Mouse (Mus musculus): Measurements from ENCODE around the gene Zp2.

The Zp2 gene

DNA sequence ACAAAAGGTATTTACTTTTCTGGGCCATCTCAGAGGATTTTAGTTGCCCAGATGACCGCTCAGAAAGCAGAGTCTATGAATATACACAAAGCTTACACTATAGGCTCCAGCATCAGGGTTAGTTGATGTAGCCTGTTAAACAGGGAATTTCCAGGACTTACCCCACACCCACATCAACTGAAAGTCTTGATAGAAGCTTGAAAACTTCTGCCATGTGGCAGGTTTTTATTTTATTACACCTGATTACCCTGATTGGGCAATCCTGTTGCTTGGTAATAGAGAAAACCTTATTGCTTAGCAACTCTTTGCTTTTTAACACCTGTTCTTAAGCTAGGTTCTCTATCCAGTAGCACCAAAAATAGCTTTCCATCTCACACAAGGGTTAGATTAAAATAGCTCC is 2.3 kb downstream of the Zp2 start:
- no peak for DNase-seq (ENCODE audit: low spot score in 2 of 2)

DNA sequence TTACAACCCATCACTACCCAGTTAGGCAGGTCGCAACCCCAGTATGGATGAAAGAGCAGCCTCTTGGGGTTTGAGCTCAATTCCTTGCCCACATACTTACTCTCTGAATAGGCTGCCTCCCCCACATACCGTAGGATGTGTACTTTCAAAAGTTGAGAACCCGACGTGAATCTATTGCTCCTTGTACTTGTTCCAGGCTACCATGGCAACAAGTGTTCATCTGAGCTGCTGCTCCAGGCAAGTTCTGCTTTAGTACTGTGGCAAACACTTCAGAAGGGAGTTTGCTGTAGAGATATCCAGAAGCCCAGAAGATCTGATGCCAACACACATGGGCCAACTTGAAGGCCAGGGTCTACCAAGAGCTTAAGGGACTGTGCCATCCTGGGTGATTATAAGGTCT is 16.1 kb downstream of the Zp2 start:
- DNase-seq (ENCODE audit: low spot score in 2 of 2): peak; percentile 14 to 53

DNA sequence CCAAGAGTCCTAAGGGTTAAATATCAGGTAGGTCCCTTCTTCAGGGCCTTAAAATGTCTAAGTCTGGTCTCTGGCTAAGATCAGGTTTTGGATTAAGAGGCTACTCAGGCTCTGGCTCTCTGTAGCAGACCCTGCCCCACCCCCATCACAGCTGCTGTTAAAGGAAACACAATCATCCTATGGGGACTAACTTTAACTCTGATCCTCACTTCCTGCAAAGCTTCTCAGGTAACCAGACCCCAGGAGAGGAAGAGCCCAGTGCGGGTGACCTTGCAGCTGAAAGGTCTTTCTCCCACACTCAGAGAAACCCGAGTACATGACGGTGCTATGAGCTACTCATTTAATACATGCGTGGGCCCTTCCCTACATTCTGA is 17.4 kb downstream of the Zp2 start:
- DNase-seq (ENCODE audit: low spot score in 2 of 2): no peak

DNA sequence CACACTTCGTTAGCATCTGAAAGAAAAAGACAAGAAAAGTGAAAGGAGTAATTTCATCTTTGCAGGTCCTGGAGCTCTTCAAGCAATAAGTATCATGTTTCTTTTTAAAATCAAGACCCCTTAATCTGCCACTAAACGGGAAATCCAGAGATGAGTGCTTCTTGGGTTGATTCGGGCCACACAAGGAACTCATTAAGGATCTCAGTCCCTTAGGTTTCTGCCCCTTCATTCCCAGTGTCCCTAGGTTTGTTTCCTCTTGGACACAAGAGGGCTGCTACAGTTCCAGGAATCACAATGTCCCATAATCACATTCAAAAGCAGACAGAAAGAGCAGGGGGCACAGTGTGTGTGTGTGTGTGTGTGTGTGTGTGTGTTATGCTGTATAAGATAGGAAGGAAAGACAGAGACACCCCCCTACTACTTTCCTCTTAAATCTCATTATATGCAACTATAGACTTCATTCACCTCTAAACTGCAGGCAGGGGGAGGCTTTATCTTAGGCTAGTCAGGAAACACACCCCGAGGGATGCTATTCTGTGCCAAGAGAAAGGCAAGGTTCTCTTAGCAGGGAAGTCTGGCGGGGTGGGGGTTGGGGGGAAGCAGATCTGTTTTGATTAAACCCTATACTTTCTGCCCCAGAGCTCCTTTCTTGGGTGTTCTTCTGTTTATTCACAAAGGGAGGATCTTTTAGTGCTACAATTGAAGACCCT is 18.0 kb downstream of the Zp2 start:
- DNase-seq (ENCODE audit: low spot score in 2 of 2): no peak

DNA sequence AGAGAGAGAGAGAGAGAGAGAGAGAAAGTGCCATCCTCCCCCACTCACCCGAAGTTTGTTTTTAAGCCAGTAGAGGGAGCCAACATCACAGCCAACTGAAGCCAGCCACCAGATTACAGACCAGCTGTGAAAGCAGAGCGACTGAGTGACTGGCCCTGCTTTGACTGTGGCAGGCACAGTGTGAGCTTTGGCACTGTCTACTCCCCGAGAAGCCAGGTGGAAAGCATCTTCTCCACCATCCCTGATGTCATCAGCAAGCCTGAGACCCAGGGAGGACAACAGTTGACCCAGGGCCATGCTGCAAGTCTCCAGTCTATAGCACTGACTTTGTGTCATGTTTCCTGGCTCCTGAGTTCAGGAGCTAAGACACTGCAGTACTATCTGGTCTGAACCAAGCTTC is 20.2 kb downstream of the Zp2 start:
- peak; percentile 42 to 59 for DNase-seq (ENCODE audit: low spot score in 2 of 2)

DNA sequence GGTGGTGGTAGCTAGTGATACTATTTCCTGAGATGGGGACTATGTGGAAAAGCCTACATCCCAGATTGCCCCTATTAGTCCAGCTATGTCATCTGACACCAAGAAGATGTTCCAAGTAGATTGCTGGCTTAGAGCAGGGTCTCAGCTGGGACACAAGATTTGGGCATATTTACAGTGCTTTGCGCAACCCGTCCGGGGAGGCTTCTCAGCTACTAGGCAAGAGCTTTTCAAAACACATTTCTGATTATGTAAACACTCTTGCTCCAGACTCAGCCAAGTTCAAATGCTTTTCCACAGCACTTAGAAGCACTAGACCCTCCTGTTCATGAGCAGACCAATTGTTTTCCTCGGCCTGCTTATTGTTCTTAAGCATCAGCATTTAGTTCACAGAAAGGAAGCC is 21.3 kb downstream of the Zp2 start:
- no peak for DNase-seq (ENCODE audit: low spot score in 2 of 2)

DNA sequence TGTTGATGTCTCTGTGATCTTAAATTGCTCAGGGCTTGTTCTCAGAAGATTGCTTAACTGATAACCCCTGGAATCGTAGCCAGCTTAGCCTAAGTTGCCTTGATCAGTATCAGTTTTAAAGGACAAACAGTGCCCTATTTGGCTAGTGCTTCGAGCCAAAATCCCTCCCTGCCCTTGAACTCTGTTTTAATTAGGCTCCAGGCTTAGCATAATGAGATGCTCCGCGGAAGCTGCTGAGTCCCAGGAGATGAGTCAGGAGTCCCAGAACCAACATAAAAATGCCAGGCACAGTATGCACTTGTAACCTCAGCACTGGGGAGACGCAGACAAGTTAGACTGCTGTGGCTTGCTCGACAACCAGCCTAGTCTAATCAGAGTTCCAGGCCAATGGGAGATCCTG is 27.6 kb downstream of the Zp2 start:
- no peak for DNase-seq (ENCODE audit: low spot score in 2 of 2)

DNA sequence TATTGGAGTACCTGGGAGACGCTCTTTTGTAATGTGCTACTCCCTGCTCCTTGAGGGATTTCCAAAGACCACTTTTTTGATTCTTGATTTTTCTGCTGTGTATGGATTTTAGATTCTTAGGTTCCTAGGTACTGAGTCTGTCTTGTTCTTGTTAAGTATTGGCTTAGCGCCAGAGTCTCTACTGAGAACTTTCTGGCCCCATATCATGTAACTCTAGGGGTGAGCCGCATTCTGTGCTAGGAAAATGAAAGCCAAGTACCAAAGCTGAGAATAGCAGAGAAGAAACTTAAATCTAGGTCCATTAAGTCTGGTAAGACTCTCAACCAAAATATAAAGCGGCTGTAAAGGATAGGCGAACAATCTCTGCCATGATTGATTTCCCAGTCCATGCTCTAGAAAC is 28.1 kb downstream of the Zp2 start:
- no peak for DNase-seq (ENCODE audit: low spot score in 2 of 2)

DNA sequence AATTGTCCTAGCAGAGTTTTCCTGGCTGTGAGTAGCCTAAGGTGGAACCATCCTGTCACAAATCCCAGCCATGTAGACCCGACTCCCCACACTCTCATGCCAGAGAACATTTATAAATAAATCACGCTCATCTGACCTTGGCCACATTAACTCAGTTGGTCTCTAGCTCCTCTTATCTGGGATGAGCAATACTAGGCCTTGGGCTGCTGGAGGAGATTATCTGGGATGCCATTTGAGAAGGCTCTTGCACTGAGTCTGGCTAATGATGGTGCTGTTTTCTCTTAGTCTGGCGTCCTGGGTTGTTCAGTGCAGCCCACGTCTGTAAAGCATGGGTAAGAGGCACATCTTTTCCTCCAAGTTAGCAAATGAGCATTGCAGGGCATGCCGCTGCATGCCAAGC is 35.4 kb downstream of the Zp2 start:
- no peak for DNase-seq (ENCODE audit: low spot score in 2 of 2)

DNA sequence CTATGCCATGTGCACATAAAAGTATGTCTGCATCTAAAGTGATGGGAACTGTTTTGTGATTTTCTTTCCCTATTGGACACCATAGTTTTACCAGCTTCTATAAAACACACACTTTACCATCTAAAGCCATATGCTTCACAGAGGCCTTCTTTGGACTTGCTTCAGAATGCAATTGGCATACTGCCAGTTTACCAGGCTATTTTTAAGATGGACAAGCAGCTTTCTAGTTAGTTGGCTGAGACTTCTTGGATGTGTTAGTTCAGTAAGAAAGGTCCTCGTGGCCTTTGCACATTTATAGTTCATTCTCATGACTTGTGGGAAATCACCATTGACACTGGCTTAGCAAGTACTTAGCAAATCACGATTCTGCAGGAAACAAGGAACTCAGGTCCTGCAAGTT is 38.7 kb downstream of the Zp2 start:
- DNase-seq (ENCODE audit: low spot score in 2 of 2): peak in 1 of 2 experiments; percentile 10

DNA sequence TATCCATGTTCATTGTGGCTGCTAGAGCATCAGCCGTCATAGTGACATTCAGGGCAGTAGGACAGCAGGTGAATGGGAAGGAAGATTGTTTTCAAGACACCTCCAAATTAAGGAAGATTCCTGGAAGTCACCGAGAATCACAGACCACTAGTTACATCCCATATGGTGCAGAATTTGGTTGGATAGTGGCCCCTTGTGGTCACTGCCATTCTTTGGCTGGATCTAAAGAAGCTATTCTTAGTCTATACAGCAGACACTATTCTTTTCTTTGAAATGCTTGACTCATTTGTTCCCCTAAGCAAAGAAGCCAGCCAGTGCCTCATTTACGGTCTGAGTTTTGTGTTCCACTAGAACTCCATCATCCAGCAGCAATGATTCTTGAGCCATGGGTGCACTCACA is 40.1 kb downstream of the Zp2 start:
- no peak for DNase-seq (ENCODE audit: low spot score in 2 of 2)

DNA sequence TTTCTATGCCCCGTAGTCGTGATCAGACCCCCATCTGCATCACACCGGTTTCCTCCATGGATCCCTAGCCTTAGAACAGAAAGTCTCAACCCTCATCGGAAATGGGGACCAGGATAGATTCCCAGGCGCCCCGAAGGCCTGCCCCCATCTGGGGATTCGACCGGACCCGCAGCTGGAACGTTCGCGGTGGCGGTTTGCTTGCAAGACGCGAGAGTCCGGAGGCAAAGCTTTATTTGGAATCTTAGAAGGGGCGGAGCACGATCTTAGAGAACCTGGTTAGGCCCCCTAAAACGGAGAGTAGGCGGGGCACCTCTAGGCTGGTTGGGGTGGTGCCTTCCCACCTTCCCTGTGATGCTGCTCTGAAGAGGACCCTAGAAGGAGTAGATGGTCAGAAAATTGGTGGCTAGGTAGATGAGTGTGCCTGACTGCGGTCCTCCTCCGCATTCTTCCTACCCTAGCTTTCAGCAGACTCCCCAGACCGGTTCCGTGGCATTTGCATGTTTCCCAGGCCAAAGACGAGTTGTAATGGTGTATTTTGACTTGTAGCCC is 42.0 kb downstream of the Zp2 start:
- no peak for DNase-seq (ENCODE audit: low spot score in 2 of 2)

DNA sequence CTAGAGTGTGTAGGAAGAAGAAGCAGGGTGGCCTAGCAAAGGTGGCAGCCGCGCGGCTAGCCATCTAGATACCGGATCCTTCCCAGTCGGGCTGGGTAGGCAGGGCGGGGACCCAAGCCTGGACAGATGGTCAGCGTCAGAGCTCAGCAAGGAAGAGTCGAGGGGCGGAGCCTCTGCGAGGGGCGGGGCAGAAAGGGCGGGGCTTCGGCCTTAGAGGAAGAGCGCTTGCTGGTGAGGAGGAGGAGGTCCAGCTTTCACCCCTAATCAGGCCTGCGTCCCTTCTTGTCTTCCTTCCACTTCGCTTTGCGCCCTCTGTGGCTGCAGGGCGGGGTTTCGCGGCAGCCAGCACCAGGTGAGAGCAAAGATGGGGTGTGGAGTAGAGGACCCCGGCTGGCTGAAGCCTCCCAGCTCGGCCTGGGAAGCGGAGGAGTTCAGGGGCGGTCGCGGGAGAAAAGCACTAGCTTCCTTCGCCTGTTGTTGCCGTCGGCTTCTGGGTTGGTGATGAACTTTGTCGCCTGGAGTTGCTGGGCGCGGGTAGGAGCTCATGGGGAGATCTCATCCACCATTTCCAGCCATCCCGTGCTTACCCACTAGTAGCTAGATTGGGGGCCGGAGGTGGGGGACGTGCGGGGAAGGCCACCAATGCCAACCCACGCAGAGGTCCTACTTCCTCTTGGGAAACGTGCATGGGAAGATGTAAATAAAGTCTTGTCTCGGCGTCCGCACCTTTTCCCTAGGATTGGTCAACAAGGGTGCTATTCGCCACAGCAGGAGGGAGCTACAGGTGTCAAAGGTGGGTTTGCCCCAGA is 42.7 kb downstream of the Zp2 start, which contains the start of gene Tmem159:
Tmem159 (plus strand) TSS at position 190 of the 809 bp plus-strand sequence.
- DNase-seq (ENCODE audit: low spot score in 2 of 2): peak; percentile 52 to 56

DNA sequence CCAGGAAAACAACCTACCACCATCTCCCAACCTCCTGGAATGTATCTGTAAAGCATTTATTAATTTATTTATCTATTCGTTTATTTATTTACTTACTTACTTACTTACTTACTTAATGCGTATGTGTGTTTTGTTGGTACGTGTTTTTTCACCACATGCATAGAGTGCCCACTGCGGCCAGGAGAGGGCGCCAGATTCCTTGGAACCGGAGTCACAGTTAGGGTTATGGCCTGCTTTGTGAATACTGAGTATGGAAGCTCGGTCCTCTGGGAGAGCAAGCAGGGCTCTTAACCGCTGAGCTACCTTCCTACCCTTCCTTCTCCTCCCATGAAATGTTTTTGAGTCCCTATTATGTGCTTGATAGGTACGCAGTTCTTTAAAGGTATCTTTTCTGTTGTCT is 46.7 kb downstream of the Zp2 start:
- no peak for DNase-seq (ENCODE audit: low spot score in 2 of 2)

DNA sequence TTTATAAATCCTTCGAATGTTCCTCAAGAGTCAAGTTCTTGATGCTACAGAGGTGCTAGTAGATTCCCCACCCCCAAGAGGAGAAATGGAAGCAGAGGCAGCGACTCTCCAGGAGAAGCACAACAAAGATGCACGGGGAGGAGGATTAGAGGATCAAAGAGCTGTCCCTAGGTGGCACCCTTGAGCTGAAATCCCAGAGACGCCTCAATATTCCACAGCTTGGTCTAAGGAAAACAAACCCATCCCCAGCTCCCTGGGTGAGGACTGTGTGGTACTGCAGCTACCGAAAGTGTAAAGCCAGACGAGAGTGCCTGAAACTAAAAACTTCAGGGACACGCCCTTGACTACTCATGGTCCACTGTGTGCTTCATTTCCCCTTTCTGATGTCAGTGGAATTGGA is 47.2 kb downstream of the Zp2 start:
- peak; percentile 7 to 35 for DNase-seq (ENCODE audit: low spot score in 2 of 2)

DNA sequence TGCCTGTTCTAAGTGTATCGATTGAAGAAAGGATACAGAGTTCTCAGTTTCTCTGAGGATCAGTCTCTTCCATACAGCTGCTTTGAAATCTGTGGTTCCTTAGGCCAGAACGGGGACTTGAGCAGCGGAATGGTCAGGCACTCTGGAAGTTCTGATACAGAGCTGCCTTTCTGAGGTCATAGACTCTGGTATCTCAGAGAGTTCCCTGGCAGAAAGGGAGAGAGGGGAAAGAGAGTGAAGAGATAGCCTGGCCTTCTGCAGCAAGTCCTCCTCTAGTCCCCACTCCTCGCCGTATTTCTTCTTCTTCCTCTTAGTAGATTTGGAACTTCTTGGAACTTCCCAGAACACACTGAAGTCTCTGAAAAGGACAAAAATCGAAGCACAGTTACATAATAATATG is 49.9 kb downstream of the Zp2 start, which contains the start of gene Dnah3:
Dnah3 (minus strand) TSS at position 101 of the 400 bp plus-strand sequence.
- no peak for DNase-seq (ENCODE audit: low spot score in 2 of 2)

DNA sequence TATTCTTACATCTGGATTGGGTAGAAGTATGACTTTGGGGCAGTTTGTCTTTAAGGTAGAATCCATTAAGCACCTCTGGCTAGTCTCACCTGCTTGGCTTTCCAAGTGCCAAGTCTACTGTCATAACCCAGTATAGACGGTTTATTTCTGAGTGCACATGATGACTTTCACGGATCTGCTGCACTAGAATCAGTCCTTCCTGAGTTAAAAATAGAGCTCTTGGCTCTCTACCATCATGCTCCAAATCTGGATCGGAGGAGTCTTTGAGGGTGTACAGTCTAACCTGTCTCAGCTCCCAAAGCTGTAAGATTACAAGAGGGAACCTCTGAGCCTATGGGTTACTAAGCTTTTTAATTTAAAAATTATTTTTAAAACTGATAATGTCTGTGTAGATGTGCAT is 50.9 kb downstream of the Zp2 start:
- DNase-seq (ENCODE audit: low spot score in 2 of 2): no peak

DNA sequence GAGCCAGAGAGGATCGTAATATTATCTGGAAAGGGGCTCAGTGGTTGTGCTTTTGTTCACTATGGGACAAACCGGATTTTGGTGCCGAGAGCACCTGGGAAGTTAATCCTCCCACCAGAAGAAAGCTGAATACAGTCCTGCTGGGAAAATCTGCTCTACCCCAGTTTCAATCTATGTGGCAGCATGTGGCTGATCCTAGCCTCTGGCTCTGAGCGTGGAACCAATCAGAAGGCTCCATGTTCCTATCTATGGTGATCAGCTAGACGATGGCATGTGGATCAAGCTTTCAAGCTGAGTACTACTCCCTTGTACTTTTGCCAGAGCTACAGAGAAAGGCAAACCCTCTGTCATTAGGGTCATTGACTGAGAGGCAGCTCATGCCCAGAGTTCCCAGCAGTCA is 52.1 kb downstream of the Zp2 start:
- DNase-seq (ENCODE audit: low spot score in 2 of 2): no peak

DNA sequence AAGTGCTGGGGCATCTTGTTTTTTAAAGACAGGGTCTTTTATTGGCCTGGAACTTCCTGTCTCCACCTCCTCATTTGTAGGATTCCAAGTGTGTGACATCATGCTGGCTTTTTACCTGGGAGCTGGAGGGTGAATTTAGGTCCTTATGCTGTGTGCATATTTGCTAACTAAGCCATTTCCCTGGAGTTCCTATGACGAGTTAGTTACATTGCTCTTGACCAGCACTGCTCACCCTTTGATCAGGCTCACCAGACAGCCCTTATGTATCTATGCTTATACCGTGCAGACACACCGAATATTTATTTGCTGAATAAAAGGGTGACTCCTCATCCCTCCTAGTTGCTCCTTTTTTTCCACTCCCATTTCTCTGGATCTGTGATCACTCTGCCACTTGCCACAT is 64.9 kb downstream of the Zp2 start:
- DNase-seq (ENCODE audit: low spot score in 2 of 2): no peak
